Mouse (Mus musculus): ENCODE measurements around the gene Gab2.

- TF ChIP-seq POLR2A (IDR thresholded peaks at IDR 0.05; ENCODE audit: borderline replicate concordance, low read depth, low read length) = no peak
- no peak for TF ChIP-seq CTCF (IDR thresholded peaks at IDR 0.05; ENCODE audit: low read depth, low read length)
Observed at GRCm38 (mm10) chr7:97302876-97303275, 221.5 kb downstream of the Gab2 start.
